Mouse (Mus musculus) lung, postnatal 0 days (tissue): ENCODE results near the gene Zfp91. TPM values are rescaled to one million over a fixed set of nuclear protein-coding genes. Genes with fewer than 3 reads are reported as not detected.
"Not testable (repeated sequence)": the region's sequence is repeated elsewhere in the genome, so short reads cannot be mapped to it uniquely, and the experiment has no call there.

ENCODE experiments used
- ATAC-seq: fragments of 200-750 bp; cut with Nextera tagmentation; 2 replicates; pipeline ENCODE4 v1.8.0; 2017; ENCODE audit warnings: moderate library complexity
- DNase-seq: peaks from one replicate; pipeline ENCODE4 v3.0.0-alpha.2; 2016; ENCODE audit warnings: low spot score
- H3K27ac ChIP-seq: fragments of 300-500 bp; sonication (generic); 2 replicates; pipeline ENCODE4 v1.5.1; 2014; ENCODE audit warnings: antibody characterized with exemption, mild to moderate bottlenecking, low read length, mixed read lengths
- H3K27me3 ChIP-seq: fragments of 300-500 bp; sonication (generic); replicated peaks from 2 replicates; pipeline ENCODE4 v1.6.1; 2014; ENCODE audit warnings: low read length, mixed read lengths; ENCODE audit not compliant: insufficient read depth
- H3K36me3 ChIP-seq: fragments of 300-500 bp; sonication (generic); 2 replicates; pipeline ENCODE4 v1.6.1; 2014; ENCODE audit warnings: low read length, mixed read lengths; ENCODE audit not compliant: insufficient read depth
- H3K4me1 ChIP-seq: fragments of 300-500 bp; sonication (generic); 2 replicates; pipeline ENCODE4 v1.6.1; 2014; ENCODE audit warnings: antibody characterized with exemption, low read depth, low read length, mixed read lengths; ENCODE audit not compliant: insufficient read depth
- H3K4me2 ChIP-seq: fragments of 300-500 bp; sonication (generic); replicated peaks from 2 replicates; pipeline ENCODE4 v1.6.1; 2014; ENCODE audit warnings: low read depth, mild to moderate bottlenecking, low read length, moderate library complexity, mixed read lengths
- H3K4me3 ChIP-seq: fragments of 300-500 bp; sonication (generic); 2 replicates; pipeline ENCODE4 v1.5.1; 2014; ENCODE audit warnings: low read depth, low read length
- H3K9ac ChIP-seq: fragments of 300-500 bp; sonication (generic); replicated peaks from 2 replicates; pipeline ENCODE4 v1.6.1; 2014; ENCODE audit warnings: low read depth, mild to moderate bottlenecking
- H3K9me3 ChIP-seq: fragments of 300-500 bp; sonication (generic); 2 replicates; pipeline ENCODE4 v1.6.1; 2016; ENCODE audit warnings: low read length, mixed read lengths
- CTCF ChIP-seq: IDR thresholded peaks from 2 replicates; pipeline ENCODE4 v1.5.1; 2016; ENCODE audit warnings: antibody characterized with exemption, mild to moderate bottlenecking
- EP300 ChIP-seq: IDR thresholded peaks from 2 replicates; pipeline ENCODE4 v1.6.1; 2016; ENCODE audit warnings: antibody characterized with exemption, mild to moderate bottlenecking, control low read depth
- WGBS: fragments of 180-500 bp; shearing (Covaris S2); extraction: QIAGEN DNeasy Blood & Tissue Kit; methylation state at CpG from one replicate; pipeline ENCODE4 v1.1.7; 2014; 5-methylcytosine and 5-hydroxymethylcytosine counted together
- polyA plus RNA-seq: library from polyadenylated mRNA; unstranded; fragments of >200 nt; fragmentation: Nextera tagmentation; extraction: Ambion mirVana; gene quantifications from 2 replicates; pipeline ENCODE4 v1.2.1, GENCODE M21; 2015

Zfp91 gene
- polyA plus RNA-seq, 1 experiment from 2014 or later, result 12.0 TPM

DNA sequence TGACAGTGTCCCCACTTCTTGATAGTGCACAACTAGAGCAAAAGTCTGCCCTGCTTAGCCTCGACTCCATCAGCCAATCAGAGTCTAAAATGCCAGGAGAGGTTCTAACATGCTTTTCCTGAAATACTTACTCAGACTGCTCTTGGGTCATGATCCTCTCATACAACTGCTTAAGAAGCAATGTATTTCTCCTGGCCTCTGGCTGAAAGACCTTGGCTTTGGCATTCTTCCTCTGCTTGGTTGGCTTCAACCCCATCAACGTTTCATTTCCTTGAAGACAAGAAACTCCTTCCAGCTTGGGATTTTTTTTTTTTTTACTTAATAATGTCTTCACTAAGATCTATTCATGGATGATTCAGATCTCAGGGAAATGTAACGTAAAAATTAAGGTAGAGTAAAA lies 39.6 kb downstream of the Zfp91 start:
- DNase-seq (no peak), ATAC-seq (no peak)
- Histone ChIP-seq H3K9me3 (no peaks in the 10 kb centered on the region), H3K9ac (no peak overlapping the region), H3K27ac (no peak overlapping the region), H3K36me3 (no peaks in the 10 kb centered on the region), H3K27me3 (no peaks in the 10 kb centered on the region), H3K4me3 (no peak overlapping the region), H3K4me2 (no peak overlapping the region), H3K4me1 (no peaks in the 10 kb centered on the region)
- WGBS, result 69% methylated on average over 3 of the region's 3 CpGs
- TF ChIP-seq EP300 (no peak), CTCF (no peak)

DNA sequence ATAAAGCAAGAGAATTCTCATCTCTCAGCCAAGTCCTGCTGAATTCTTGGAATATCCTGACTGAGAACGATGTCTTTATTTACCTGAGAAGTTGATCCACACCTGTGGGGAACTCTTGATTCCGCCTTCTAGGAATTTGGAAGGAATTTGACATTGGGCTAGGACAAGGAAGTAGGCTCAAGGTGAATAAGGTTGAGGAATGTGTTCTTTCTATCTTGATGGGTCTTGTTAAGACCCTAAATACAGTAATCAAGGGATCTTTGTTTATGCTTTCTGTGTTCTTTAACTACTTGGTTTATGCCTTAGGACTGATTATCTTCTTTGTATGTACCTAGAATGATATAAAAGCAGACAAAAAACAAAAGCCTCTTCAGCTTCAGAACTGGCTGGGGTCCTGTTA lies 64.0 kb downstream of the Zfp91 start:
- DNase-seq (no peak), ATAC-seq (no peak)
- Histone ChIP-seq H3K4me2 (no peak overlapping the region), H3K27me3 (no peaks in the 10 kb centered on the region), H3K9ac (no peak overlapping the region), H3K36me3 (no peaks in the 10 kb centered on the region), H3K4me1 (no peaks in the 10 kb centered on the region), H3K27ac (no peak overlapping the region), H3K4me3 (no peak overlapping the region), H3K9me3 (no peaks in the 10 kb centered on the region)
- WGBS, result 53% methylated on average over 2 of the region's 2 CpGs
- TF ChIP-seq CTCF, result no peak
- no peak for TF ChIP-seq EP300

DNA sequence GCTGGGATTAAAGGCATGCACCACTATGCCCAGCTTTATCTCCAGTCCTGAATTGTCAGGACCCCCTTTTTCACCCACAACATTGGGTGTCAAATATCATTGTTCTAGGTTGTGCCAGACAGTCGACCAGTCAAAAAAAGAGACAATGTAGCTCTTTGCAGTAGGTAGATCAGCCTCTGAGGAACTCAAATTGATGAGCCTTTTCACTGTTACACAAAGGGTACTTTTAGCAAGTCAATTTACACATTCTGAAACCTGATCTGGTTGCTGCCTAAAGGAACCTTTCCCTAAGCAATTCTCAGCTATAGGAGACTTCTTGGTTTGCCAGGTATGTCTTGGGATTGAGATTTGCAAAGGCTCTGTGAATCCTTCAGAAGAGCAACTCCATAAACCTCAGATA lies 64.9 kb downstream of the Zfp91 start:
- no peaks in the 10 kb centered on the region for H3K27me3 ChIP-seq
- no peak overlapping the region for H3K4me2 ChIP-seq
- no peak overlapping the region for H3K4me3 ChIP-seq
- DNase-seq, result no peak
- no peak for ATAC-seq
- WGBS, result 67% methylated on average over 1 of the region's 1 CpGs
- no peak for TF ChIP-seq CTCF
- TF ChIP-seq EP300, result no peak
- H3K27ac ChIP-seq, result no peak overlapping the region
- no peaks in the 10 kb centered on the region for H3K36me3 ChIP-seq
- no peaks in the 10 kb centered on the region for H3K4me1 ChIP-seq
- H3K9me3 ChIP-seq, result no peaks in the 10 kb centered on the region
- H3K9ac ChIP-seq, result no peak overlapping the region

DNA sequence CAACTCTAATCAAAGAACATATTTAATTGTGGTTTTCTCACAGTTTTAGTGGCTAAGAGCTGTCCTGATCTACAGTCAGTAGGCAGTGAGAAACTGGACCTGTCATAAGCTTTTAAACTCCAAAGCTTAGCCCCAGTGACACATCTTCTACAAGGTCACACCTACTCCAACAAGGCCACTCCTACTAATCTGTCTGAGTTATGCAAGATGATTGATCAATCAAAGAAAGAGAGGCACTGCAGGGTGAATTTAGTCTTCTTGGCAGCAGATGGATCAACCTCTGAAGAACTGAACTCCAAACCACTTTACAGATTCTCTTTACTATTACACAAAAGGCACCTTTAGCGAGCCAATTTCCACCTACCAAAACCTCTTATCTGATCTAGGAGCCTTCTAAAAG lies 70.1 kb downstream of the Zfp91 start:
- Histone ChIP-seq H3K27ac (no peak overlapping the region), H3K4me2 (no peak overlapping the region), H3K9ac (no peak overlapping the region), H3K9me3 (no peaks in the 10 kb centered on the region), H3K36me3 (no peaks in the 10 kb centered on the region), H3K4me1 (no peaks in the 10 kb centered on the region), H3K27me3 (no peaks in the 10 kb centered on the region), H3K4me3 (no peak overlapping the region)
- DNase-seq, result no peak
- 71% methylated on average over 1 of the region's 1 CpGs for WGBS
- TF ChIP-seq EP300 (no peak), CTCF (no peak)
- ATAC-seq, result no peak

DNA sequence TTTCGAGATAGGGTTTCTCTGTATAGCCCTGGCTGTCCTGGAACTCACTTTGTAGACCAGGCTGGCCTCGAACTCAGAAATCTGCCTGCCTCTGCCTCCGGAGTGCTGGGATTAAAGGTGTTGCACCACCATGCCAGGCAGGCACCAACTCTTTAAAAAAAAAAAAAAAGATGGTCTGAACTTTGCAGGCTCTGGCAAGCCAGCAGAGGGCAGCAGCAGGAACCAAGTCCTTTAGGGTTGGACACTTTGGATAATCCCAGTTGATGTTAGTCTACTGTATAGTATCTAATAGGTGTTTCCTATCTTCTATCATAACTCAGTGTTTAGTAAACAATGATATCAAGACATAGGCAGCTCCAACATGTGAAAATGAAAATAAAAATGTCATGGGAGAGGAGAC lies 73.6 kb downstream of the Zfp91 start:
- DNase-seq, result peak; percentile 17
- Histone ChIP-seq H3K9ac (no peak overlapping the region), H3K27ac (no peak overlapping the region), H3K9me3 (no peaks in the 10 kb centered on the region), H3K4me3 (no peak overlapping the region), H3K27me3 (no peaks in the 10 kb centered on the region), H3K4me1 (no peaks in the 10 kb centered on the region), H3K4me2 (no peak overlapping the region), H3K36me3 (no peaks in the 10 kb centered on the region)
- ATAC-seq, result no peak
- TF ChIP-seq EP300 (no peak), CTCF (peak; percentile 46)
- 69% methylated on average over 2 of the region's 3 CpGs for WGBS

DNA sequence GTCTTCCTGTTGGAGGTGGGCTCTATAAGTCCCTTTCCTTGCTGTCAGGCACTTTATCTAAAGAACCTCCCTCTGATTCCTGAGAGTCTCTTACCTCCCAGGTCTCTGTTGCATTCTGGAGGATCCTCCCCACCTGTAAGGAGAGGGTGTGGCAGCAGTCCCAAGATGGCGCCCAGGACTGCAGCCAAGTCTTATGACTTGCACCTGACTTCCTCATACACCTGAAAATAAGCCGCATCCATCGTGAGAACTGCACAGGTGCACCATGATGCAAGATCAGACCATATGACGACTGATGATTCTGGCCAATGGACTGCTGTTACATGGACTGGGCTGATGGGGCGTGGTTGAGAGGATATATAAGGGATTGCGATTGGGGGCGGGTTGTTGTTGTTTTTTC lies 74.3 kb downstream of the Zfp91 start:
- 90% methylated on average over 7 of the region's 7 CpGs for WGBS
- not testable (repeated sequence) for H3K4me2 ChIP-seq, H3K36me3 ChIP-seq, ATAC-seq, H3K9ac ChIP-seq, DNase-seq, H3K9me3 ChIP-seq, H3K27ac ChIP-seq, H3K27me3 ChIP-seq, H3K4me1 ChIP-seq, H3K4me3 ChIP-seq

DNA sequence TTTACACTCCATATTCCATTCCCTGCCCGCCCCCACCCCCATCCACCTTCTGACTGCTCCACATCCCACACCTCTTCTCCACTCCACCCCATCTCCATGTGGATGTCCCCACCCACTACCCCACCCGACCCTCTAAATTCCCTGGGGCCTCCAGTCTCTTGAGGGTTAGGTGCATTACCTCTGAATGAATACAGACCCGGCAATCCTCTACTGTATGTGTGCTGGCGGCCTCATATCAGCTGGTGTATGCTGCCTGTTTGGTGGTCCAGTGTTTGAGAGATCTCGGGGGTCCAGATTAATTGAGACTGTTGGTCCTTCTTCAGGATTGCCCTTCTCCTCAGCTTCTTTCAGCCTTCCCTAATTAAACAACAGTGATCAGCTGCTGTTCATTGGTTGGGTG lies 75.0 kb downstream of the Zfp91 start:
- 79% methylated on average over 5 of the region's 5 CpGs for WGBS
- H3K9me3 ChIP-seq, H3K4me3 ChIP-seq, H3K36me3 ChIP-seq, H3K4me2 ChIP-seq, H3K4me1 ChIP-seq, ATAC-seq, DNase-seq, H3K9ac ChIP-seq, H3K27me3 ChIP-seq, H3K27ac ChIP-seq: not testable (repeated sequence)
